Mouse (Mus musculus): ENCODE data around the gene D17H6S53E. TPM values are rescaled to one million over a fixed set of nuclear protein-coding genes. Genes with fewer than 3 reads are reported as not detected.

Gene D17H6S53E
- polyA plus RNA-seq, 1 experiment from 2014 or later: 6.9 TPM

- Histone ChIP-seq H3K9ac (replicated peaks; ENCODE audit: low read length) (peak within 1 kb of the TSS; percentile 86), H3K36me3 (replicated peaks; ENCODE audit: control insufficient read depth, insufficient read depth, low read depth, low read length) (peaks cover 4% of the 10 kb centered on the region), H3K4me1 (ENCODE audit: control insufficient read depth, insufficient read depth, low read length) (no peaks in the 10 kb centered on the region), H3K27ac (replicated peaks; ENCODE audit: low read depth, low read length) (peak within 1 kb of the TSS; percentile 85), H3K4me3 (ENCODE audit: low read depth, low read length) (peak within 1 kb of the TSS; percentile 83), H3K4me2 (ENCODE audit: low read depth, low read length) (peak within 1 kb of the TSS; percentile 81), H3K27me3 (ENCODE audit: control insufficient read depth, insufficient read depth, low read length) (no peaks in the 10 kb centered on the region), H3K9me3 (replicated peaks; ENCODE audit: control insufficient read depth, low read length) (no peaks in the 10 kb centered on the region)
- WGBS: under 1% methylated on average over 66 of the region's 66 CpGs
- ATAC-seq (replicated peaks; ENCODE audit: insufficient number of reproducible peaks, low FRiP score, low TSS enrichment, low read depth) (peak; percentile 89), DNase-seq (ENCODE audit: low spot score) (peak; percentile 97)
Measured at GRCm38 (mm10) chr17:35134801-35135590, 8.8 kb downstream of the D17H6S53E start, which contains the start of gene Bag6. Gene Bag6 (plus strand): TSS chr17:35135178.

- ATAC-seq (replicated peaks; ENCODE audit: insufficient number of reproducible peaks, low FRiP score, low TSS enrichment, low read depth) (peak; percentile 61), DNase-seq (ENCODE audit: low spot score) (no peak)
- peak overlapping the region; percentile 83 for H3K4me3 ChIP-seq (ENCODE audit: low read depth, low read length)
- no peaks in the 10 kb centered on the region for H3K27me3 ChIP-seq (ENCODE audit: control insufficient read depth, insufficient read depth, low read length)
- peak overlapping the region; percentile 81 for H3K4me2 ChIP-seq (ENCODE audit: low read depth, low read length)
- H3K36me3 ChIP-seq (replicated peaks; ENCODE audit: control insufficient read depth, insufficient read depth, low read depth, low read length): peaks cover 11% of the 10 kb centered on the region
- no peaks in the 10 kb centered on the region for H3K9me3 ChIP-seq (replicated peaks; ENCODE audit: control insufficient read depth, low read length)
- under 1% methylated on average over 34 of the region's 43 CpGs for WGBS
- peak overlapping the region; percentile 85 for H3K27ac ChIP-seq (replicated peaks; ENCODE audit: low read depth, low read length)
- H3K9ac ChIP-seq (replicated peaks; ENCODE audit: low read length): peak overlapping the region; percentile 86
- H3K4me1 ChIP-seq (ENCODE audit: control insufficient read depth, insufficient read depth, low read length): no peaks in the 10 kb centered on the region
Measured at GRCm38 (mm10) chr17:35135591-35136320, 9.6 kb downstream of the D17H6S53E start.

GRCm38 (mm10) chr17:35139269-35139668 is 13.1 kb downstream of the D17H6S53E start:
- H3K36me3 ChIP-seq (replicated peaks; ENCODE audit: control insufficient read depth, insufficient read depth, low read depth, low read length): peaks cover 43% of the 10 kb centered on the region
- no peak for ATAC-seq (replicated peaks; ENCODE audit: insufficient number of reproducible peaks, low FRiP score, low TSS enrichment, low read depth)
- DNase-seq (ENCODE audit: low spot score): no peak
- no peak overlapping the region for H3K4me2 ChIP-seq (ENCODE audit: low read depth, low read length)
- no peak overlapping the region for H3K4me3 ChIP-seq (ENCODE audit: low read depth, low read length)
- 93% methylated on average over 3 of the region's 3 CpGs for WGBS
- H3K27me3 ChIP-seq (ENCODE audit: control insufficient read depth, insufficient read depth, low read length): no peaks in the 10 kb centered on the region
- no peaks in the 10 kb centered on the region for H3K4me1 ChIP-seq (ENCODE audit: control insufficient read depth, insufficient read depth, low read length)
- H3K27ac ChIP-seq (replicated peaks; ENCODE audit: low read depth, low read length): no peak overlapping the region
- H3K9me3 ChIP-seq (replicated peaks; ENCODE audit: control insufficient read depth, low read length): no peaks in the 10 kb centered on the region
- H3K9ac ChIP-seq (replicated peaks; ENCODE audit: low read length): no peak overlapping the region

GRCm38 (mm10) chr17:35140490-35140996 is 14.4 kb downstream of the D17H6S53E start:
- 83% methylated on average over 16 of the region's 16 CpGs for WGBS
- H3K9ac ChIP-seq (replicated peaks; ENCODE audit: low read length): no peak overlapping the region
- no peak overlapping the region for H3K27ac ChIP-seq (replicated peaks; ENCODE audit: low read depth, low read length)
- DNase-seq (ENCODE audit: low spot score): no peak
- no peaks in the 10 kb centered on the region for H3K4me1 ChIP-seq (ENCODE audit: control insufficient read depth, insufficient read depth, low read length)
- no peaks in the 10 kb centered on the region for H3K27me3 ChIP-seq (ENCODE audit: control insufficient read depth, insufficient read depth, low read length)
- no peak for ATAC-seq (replicated peaks; ENCODE audit: insufficient number of reproducible peaks, low FRiP score, low TSS enrichment, low read depth)
- no peak overlapping the region for H3K4me3 ChIP-seq (ENCODE audit: low read depth, low read length)
- no peaks in the 10 kb centered on the region for H3K9me3 ChIP-seq (replicated peaks; ENCODE audit: control insufficient read depth, low read length)
- peaks cover 54% of the 10 kb centered on the region for H3K36me3 ChIP-seq (replicated peaks; ENCODE audit: control insufficient read depth, insufficient read depth, low read depth, low read length)
- no peak overlapping the region for H3K4me2 ChIP-seq (ENCODE audit: low read depth, low read length)

- Histone ChIP-seq H3K4me2 (ENCODE audit: low read depth, low read length) (no peak overlapping the region), H3K27ac (replicated peaks; ENCODE audit: low read depth, low read length) (no peak overlapping the region), H3K4me3 (ENCODE audit: low read depth, low read length) (no peak overlapping the region), H3K9ac (replicated peaks; ENCODE audit: low read length) (no peak overlapping the region), H3K27me3 (ENCODE audit: control insufficient read depth, insufficient read depth, low read length) (no peaks in the 10 kb centered on the region), H3K36me3 (replicated peaks; ENCODE audit: control insufficient read depth, insufficient read depth, low read depth, low read length) (peaks cover 62% of the 10 kb centered on the region), H3K9me3 (replicated peaks; ENCODE audit: control insufficient read depth, low read length) (no peaks in the 10 kb centered on the region), H3K4me1 (ENCODE audit: control insufficient read depth, insufficient read depth, low read length) (no peaks in the 10 kb centered on the region)
- 90% methylated on average over 6 of the region's 6 CpGs for WGBS
- DNase-seq (ENCODE audit: low spot score): no peak
- no peak for ATAC-seq (replicated peaks; ENCODE audit: insufficient number of reproducible peaks, low FRiP score, low TSS enrichment, low read depth)
Measured at GRCm38 (mm10) chr17:35141971-35142370, 15.8 kb downstream of the D17H6S53E start.

- Histone ChIP-seq H3K27ac (replicated peaks; ENCODE audit: low read depth, low read length) (no peak overlapping the region), H3K4me2 (ENCODE audit: low read depth, low read length) (no peak overlapping the region), H3K27me3 (ENCODE audit: control insufficient read depth, insufficient read depth, low read length) (no peaks in the 10 kb centered on the region), H3K9ac (replicated peaks; ENCODE audit: low read length) (no peak overlapping the region), H3K9me3 (replicated peaks; ENCODE audit: control insufficient read depth, low read length) (no peaks in the 10 kb centered on the region), H3K4me1 (ENCODE audit: control insufficient read depth, insufficient read depth, low read length) (no peaks in the 10 kb centered on the region), H3K36me3 (replicated peaks; ENCODE audit: control insufficient read depth, insufficient read depth, low read depth, low read length) (peaks cover 70% of the 10 kb centered on the region), H3K4me3 (ENCODE audit: low read depth, low read length) (no peak overlapping the region)
- WGBS: 92% methylated on average over 5 of the region's 5 CpGs
- no peak for ATAC-seq (replicated peaks; ENCODE audit: insufficient number of reproducible peaks, low FRiP score, low TSS enrichment, low read depth)
- DNase-seq (ENCODE audit: low spot score): no peak
Measured at GRCm38 (mm10) chr17:35146139-35146538, 20.0 kb downstream of the D17H6S53E start.

GRCm38 (mm10) chr17:35147348-35147747 is 21.2 kb downstream of the D17H6S53E start:
- Histone ChIP-seq H3K9me3 (replicated peaks; ENCODE audit: control insufficient read depth, low read length) (no peaks in the 10 kb centered on the region), H3K4me2 (ENCODE audit: low read depth, low read length) (no peak overlapping the region), H3K4me3 (ENCODE audit: low read depth, low read length) (no peak overlapping the region), H3K4me1 (ENCODE audit: control insufficient read depth, insufficient read depth, low read length) (no peaks in the 10 kb centered on the region), H3K36me3 (replicated peaks; ENCODE audit: control insufficient read depth, insufficient read depth, low read depth, low read length) (peaks cover 67% of the 10 kb centered on the region), H3K27me3 (ENCODE audit: control insufficient read depth, insufficient read depth, low read length) (no peaks in the 10 kb centered on the region), H3K9ac (replicated peaks; ENCODE audit: low read length) (no peak overlapping the region), H3K27ac (replicated peaks; ENCODE audit: low read depth, low read length) (no peak overlapping the region)
- DNase-seq (ENCODE audit: low spot score) (no peak), ATAC-seq (replicated peaks; ENCODE audit: insufficient number of reproducible peaks, low FRiP score, low TSS enrichment, low read depth) (no peak)
- 55% methylated on average over 3 of the region's 3 CpGs for WGBS
